In the genomic region with DNA sequence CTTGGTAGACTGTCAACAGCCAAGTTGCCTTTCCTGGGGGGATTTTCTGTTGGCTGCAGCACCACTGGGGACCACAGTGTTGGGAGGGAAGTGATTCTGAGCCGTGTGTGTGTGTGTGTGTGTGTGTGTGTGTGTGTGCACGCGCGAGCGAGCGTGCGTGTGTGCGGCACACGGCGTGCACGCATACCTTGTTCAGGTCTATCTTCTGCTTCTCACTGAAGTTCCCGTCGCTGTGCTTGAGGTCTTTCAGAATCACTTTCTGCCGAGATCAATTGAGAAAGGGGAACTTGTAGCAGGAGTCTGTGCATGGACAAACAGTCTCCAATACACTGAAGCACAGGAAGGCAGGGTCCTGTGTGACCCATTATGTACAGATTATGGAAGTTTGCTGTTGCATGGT, we compare ENCODE assay signal across 15 mouse cellular contexts.
"Had no signal": no experiment of that assay in that cellular context is flagged by ENCODE, and none has a peak within 500 bp of the region (broad histone marks: within the 10 kb centered on the region; RNA-seq: fewer than 3 reads in every experiment).

No protein-coding gene starts in this region.

- H3K9ac ChIP-seq: limb, embryonic 15.5 days; liver, embryonic 12.5 days; lung, embryonic 14.5 days; midbrain, embryonic 13.5 days; neural tube, embryonic 15.5 days; stomach, embryonic 15.5 days had no signal

- DNase-seq: kidney, adult 8-10 months; kidney, postnatal 25 days; lung, embryonic 14.5 days; lung, postnatal 10 days; lung, postnatal 4 days; right cerebral cortex, postnatal 4 days; thymus, adult 2 months; thymus, postnatal 25 days had no signal

- H3K4me1 ChIP-seq: limb, embryonic 15.5 days; liver, embryonic 12.5 days; midbrain, embryonic 13.5 days; neural tube, embryonic 15.5 days; stomach, embryonic 15.5 days had no signal

- H3K27ac ChIP-seq: left cerebral cortex, adult 2 months; limb, embryonic 15.5 days; liver, embryonic 12.5 days; midbrain, embryonic 13.5 days; neural tube, embryonic 15.5 days; stomach, embryonic 15.5 days had no signal

- ATAC-seq: liver, embryonic 12.5 days; midbrain, embryonic 13.5 days had no signal

- H3K9me3 ChIP-seq: limb, embryonic 15.5 days; liver, embryonic 12.5 days; midbrain, embryonic 13.5 days; neural tube, embryonic 15.5 days; stomach, embryonic 15.5 days had no signal

- H3K4me3 ChIP-seq: left cerebral cortex, adult 2 months; limb, embryonic 15.5 days; liver, embryonic 12.5 days; midbrain, embryonic 13.5 days; myocyte; neural tube, embryonic 15.5 days; stomach, embryonic 15.5 days had no signal

- H3K27me3 ChIP-seq: limb, embryonic 15.5 days; liver, embryonic 12.5 days; midbrain, embryonic 13.5 days; neural tube, embryonic 15.5 days; stomach, embryonic 15.5 days had no signal

- H3K36me3 ChIP-seq: limb, embryonic 15.5 days; liver, embryonic 12.5 days; midbrain, embryonic 13.5 days; neural tube, embryonic 15.5 days; stomach, embryonic 15.5 days had no signal

- H3K4me2 ChIP-seq: limb, embryonic 15.5 days; liver, embryonic 12.5 days; lung, embryonic 14.5 days; midbrain, embryonic 13.5 days; neural tube, embryonic 15.5 days; stomach, embryonic 15.5 days had no signal
